Mouse (Mus musculus) retina, postnatal 7 days (tissue): Measurements from ENCODE around the gene Trmt10c.
"Not testable (repeated sequence)": the region's sequence is repeated elsewhere in the genome, so short reads cannot be mapped to it uniquely, and the experiment has no call there.

Source experiments
- DNase-seq: peaks from one replicate; pipeline ENCODE4 v3.0.0-alpha.2; 2012; ENCODE audit warnings: low read depth, low spot score

The Trmt10c gene

DNA sequence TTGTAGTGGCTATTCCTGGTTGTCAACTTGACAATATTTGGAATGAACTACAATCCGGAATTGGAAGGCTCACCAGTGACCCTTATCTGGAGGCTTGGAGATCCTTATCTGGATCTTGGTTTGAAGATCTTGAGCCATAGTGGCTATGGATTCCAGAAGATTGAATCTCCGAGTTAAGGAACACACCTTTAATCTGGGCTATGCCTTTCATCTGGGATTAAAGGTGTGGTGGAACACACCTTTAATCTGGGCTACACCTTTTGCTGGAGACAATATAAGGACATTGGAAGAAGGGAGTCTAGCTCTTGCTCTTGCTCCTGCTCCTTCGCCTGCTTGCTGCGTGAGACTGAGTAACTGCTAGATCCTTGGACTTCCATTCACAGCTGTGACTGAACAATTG lies 10.4 kb upstream of the Trmt10c start, which contains the start of gene Senp7:
Senp7 (plus strand) TSS at position 301 of the 400 bp plus-strand sequence.
- not testable (repeated sequence) for DNase-seq

DNA sequence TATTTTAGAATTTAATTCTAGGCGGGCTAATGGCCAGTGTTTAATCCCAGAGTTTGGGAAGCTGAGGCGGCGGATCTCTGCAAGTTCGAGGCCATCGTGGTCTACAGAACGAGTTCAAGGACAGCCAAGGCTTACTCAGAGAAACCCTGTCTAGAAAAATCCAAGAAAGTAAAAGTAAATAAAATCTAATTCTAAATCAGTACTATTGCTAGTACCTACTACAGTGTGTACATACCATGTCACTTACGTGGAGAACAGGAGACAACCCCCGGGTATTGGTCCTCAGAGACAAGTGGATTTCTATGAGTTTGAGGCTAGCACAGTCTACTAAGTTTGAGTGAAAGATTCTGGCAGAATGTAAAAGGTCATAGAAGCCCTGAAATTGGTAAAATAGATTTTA lies 471 bp upstream of the Trmt10c start:
- no peak for DNase-seq

DNA sequence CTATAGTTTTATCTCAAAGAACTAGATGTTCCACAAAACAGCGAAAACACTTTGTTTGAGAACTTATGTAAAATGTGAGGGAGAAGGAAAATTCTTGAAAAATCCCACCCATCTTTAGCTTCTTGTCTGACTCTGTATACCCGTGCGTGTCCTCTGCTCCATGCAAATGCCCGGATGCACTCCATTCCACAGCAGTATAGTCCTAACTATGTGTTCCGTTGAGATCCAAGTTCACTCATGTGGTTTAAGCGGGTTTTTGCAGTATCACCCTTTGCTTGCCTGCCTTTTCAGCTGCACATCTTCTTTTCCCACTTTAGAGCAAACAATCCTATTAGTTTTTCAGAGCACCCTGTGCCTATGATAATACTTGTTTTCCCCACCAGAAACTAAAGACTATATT lies 1.1 kb downstream of the Trmt10c start:
- no peak for DNase-seq

DNA sequence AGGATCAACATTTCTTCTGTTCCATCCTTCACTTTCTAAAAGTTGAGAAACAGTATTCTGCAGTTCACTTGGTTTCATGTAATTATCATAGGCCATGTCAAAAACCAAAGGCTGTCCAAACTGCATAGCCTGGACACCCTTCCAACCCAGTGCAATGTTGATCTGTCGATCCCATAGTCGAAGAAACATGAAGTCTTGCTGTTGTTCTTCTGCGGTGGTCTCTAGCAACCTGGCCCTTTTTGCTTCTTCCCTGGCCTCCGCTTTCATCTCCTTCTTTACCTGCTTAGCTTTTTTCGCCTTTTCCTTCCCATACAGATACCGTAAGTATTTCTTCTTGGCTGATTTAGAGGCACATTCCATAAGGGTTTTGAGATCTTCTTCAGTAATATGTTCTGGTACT lies 3.1 kb downstream of the Trmt10c start:
- DNase-seq = no peak

DNA sequence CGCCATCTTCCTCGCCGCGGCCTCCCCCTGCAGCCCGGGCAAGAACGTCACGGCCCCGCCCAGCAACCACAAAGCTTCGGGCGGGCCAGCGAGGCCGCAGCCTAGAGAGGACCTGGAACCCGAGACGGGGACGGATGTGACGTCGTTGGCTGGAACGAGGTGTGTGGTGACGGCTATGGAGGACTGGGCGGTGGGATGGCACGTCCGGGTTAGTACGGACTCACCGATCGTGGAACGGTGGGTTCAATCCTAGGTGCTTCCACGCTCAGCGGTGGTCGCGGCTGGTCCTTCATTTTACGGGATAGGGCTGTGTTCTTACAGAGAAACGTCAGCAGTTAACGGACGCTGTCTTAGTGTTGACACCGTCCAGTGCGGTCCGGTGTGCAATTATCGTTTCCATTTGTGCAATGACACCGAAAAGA lies 7.9 kb downstream of the Trmt10c start, which contains the start of gene Pcnp:
Pcnp (minus strand) TSS at position 79 of the 422 bp plus-strand sequence.
- DNase-seq = peak; percentile 97

DNA sequence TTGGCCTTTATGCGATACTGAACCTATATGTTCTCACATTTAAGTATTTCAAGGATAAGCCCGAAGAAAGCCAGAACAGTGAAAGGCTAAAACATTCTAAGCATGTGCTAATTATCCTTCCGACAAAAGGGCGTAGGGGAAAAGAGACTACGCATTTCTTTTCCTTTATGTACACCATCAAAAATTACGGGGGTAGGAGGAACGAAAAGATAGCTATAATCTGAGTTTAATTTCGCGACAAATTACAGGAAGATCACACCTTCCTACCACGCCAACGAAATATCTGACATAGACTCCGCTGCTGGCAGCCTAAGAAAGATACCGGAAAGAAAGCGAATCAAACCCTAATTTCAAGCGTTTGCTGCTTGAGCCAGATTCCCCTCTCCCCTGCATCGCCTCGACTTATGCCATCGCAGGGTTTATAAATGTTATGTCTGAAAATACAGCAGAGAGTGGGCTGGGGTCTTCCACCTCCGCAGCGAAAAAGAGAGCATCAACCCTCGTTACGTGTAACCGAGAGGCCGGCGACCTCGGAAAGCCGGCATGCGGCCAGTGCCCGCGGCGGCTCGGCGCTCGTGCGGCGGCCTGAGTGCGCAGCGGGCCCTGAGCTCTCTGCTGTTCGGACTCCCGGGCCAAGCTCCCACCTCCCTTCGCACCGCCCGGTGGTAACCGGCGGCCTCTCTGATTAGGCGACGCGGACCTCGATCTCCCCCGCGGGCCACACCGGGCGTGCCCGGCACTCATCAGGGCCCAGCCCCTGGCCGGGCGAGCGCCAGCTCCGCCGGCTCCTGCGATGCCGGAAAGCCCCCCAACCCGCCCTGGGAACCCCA lies 8.7 kb downstream of the Trmt10c start:
- no peak for DNase-seq

DNA sequence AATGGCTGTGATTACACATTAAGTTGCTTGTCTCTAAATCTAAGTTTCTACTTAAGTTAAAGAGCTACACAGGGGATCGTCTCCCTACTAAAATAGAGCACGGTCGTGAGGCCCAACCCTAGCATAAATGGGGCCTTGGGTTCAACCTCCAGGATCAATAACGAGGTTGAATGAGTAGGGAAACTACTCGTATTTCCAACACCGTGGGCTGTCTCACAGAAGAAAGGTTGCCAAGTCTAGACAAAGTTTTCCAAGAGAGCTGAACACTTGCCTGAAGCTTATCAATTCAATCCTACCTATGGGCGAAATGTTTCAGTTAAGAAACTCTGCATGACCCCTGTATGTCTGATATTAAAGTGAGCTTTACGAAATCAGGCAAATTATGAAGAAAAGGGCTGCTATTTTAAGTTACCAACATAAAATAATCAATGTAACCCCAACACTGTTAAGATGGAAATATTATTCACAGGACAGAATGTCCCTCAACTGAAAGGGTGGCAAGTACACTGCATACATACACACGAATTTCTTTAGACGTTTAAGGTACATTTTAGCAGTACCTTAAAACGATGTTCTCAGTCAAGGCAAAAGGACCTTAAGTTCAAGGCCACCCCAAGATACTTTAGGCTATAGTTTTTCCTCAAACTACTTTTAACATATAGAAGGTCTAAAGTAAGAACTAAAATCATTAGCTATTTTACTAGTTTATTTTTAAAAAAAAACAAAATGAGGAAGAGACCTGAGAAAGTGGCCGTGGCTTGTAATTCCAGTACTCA lies 9.6 kb downstream of the Trmt10c start:
- DNase-seq = no peak

DNA sequence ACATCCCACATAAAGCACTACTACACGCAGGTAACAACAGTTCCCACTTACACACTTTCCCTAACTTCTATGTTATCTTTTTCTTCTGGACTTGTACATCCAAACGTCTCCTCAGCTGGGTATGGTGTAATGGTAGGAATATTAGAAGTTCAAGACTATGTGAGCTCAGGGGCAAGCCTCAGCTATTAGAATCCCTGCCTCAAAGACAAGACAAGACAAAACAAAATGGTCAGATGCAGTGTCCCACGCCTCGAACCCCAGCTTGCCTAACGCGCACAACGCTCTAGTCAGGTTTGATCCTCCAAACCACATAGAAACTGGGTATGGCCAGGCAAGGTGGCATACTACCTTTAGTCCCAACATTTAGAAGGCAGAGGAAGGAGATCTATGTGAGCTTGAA lies 18.0 kb downstream of the Trmt10c start:
- DNase-seq = no peak

DNA sequence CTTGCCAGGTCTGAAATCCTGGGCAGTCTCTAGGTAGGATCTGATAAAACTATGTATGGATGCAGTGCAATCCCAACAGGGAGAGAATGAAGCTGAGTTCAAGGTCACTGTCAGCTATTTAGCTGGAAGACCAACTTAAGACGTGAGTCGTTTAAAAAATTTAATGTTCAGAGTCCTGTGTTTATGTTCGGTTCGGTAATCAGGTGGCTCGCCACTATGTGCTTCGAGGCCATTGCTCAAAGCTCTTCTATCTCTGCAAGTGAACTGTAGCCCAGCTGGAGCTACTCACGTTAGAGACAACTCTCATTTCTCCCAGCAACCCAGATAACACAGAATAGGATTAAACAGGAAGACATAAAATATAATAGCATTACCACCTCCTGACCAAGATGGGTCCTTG lies 23.5 kb downstream of the Trmt10c start:
- no peak for DNase-seq

DNA sequence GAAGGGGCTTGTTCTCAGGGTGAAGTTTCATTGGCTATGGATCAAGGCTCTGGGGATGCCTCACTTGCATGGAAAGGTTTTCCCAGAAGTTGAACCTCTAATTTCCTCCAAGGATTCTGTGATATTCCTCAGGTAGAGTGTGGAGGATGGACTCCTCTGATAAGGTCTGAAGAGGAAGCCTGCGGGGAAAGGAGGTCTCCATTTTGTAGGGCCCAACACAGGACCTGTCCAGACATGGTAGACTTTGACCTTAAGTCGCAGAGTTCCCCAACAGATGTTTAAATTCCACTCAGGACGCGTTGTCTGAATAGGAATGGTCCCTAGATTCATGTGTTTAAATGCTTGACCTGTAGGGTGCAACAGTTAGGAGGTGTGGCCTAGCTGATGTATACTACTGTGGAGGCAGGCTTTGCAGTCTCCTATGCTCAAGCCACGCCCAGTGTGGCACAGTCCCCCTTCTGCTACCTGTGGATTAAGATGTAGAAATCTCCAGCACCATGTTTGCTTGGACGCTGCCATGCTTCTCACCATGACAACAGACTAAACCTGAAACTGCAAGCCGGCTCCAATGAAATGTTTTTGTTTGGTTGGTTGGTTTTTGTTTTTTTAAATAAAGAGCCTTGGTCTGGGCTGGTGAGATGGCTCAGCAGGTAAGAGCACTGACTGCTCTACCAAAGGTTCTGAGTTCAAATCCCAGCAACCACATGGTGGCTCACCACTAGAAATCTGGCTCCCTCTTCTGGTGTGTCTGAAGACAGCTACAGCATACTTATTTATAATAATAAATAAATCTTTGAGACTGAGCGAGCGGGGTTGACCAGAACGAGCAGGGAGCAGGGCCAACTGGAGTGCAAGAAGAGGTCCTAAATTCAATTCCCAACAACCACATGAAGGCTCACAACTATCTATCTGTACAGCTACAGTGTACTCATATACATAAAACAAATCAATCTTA lies 24.6 kb downstream of the Trmt10c start:
- no peak for DNase-seq

DNA sequence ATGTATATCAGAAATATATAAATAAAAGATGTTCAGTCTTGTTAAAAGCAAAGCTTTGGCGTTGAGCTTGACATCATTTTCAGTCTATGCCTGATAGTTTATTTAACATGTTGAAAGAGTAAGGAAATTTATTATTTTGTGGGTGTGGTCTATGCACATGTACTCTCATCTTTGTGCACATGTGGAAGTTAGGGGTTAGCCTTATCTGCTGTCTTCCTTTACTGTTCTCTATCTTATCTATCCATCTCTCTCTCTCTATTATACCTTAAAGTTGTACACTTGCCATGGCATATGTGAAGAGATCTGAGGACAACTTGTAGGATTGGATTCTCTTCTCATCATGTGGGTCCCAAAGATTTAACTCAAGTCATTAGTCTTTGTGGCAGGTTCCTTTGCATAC lies 28.8 kb downstream of the Trmt10c start:
- DNase-seq = no peak

DNA sequence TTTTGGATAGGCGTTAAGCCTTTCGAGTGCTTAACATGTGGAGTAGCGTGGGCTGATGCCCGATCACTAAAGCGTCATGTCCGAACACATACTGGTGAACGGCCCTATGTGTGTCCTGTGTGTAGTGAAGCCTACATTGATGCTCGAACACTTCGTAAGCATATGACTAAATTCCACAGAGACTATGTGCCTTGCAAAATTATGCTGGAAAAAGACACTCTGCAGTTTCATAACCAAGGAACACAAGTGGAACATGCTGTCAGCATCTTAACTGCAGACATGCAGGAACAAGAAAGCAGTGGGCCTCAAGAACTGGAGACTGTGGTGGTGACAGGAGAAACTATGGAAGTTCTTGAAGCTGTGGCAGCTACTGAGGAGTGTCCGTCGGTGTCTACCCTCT lies 30.8 kb downstream of the Trmt10c start:
- no peak for DNase-seq

DNA sequence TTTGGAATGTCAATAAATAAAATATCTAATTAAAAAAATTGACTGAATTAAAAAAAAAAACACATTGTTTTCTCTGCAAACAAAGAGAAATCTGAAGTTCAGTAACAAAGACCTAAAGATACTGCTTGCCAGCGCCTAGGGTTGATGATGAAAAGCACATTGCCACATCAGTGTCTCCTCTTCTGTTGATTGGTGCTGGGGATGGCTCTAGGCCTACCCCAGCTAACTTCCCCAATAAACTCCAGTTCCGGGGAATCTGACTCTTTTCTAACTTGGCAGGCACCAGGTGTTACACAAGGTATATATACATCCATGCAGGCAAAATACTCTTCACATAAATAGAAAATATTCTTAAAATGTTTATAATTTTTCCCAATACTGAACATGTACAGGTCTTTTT lies 43.4 kb downstream of the Trmt10c start:
- no peak for DNase-seq

DNA sequence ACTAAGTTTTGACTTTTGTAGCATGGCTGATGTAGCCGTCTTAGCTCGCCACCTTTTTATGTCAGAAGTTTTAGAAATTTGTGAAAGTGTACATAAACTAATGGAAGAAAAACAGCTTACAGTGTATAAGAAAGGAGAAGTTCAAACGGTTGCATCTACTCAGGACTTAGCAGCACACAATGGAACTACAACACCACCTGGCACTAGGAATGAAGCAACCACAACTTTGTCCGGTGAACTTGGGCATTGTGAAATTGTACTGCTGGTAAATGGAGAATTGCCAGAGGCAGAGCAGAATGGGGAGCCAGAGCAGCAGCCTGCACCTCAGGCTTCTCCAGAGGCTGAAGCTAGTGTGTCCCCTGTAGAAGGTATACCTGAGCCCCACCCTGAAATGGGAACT lies 47.3 kb downstream of the Trmt10c start:
- DNase-seq = no peak

DNA sequence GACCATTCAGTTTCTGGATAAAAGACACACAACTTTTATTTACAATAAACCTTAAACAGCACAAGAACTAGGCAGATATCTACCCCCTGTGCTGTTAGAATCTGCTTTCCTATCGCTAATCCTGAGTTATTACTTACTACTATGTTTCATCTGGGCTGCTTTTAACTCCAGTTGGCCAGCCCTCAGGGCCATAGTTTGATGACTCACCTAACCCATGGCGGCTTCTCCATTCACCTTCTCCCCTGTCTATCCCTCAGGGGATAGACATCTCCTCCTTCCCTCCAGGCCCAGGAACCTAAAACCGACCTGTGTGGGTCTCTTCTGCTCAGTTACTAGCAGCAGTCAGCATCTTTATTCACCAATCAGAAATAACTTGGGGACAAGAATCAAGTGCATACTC lies 51.6 kb downstream of the Trmt10c start:
- DNase-seq = no peak
